Mouse (Mus musculus) neural tube, embryonic 14.5 days (tissue): ENCODE data around the gene Tlk1. TPM values are rescaled to one million over a fixed set of nuclear protein-coding genes. Genes with fewer than 3 reads are reported as not detected.

Experiments used
- ATAC-seq: fragments of 200-750 bp; cut with Nextera tagmentation; 2 replicates; pipeline ENCODE4 v1.8.0; 2017; ENCODE audit warnings: low read depth, mild to moderate bottlenecking, moderate TSS enrichment, moderate library complexity
- H3K27ac ChIP-seq: fragments of 300-500 bp; sonication (generic); 2 replicates; pipeline ENCODE4 v1.5.1; 2014; ENCODE audit warnings: low read depth, mild to moderate bottlenecking, control low read depth, low read length, moderate library complexity, mixed read lengths
- H3K27me3 ChIP-seq: fragments of 300-500 bp; sonication (generic); 2 replicates; pipeline ENCODE4 v1.6.1; 2014; ENCODE audit warnings: low read length; ENCODE audit not compliant: control insufficient read depth, insufficient read depth
- H3K36me3 ChIP-seq: fragments of 300-500 bp; sonication (generic); 2 replicates; pipeline ENCODE4 v1.6.1; 2014; ENCODE audit warnings: low read length, mixed read lengths; ENCODE audit not compliant: control insufficient read depth, insufficient read depth
- H3K4me1 ChIP-seq: fragments of 300-500 bp; sonication (generic); 2 replicates; pipeline ENCODE4 v1.6.1; 2014; ENCODE audit warnings: low read length; ENCODE audit not compliant: control insufficient read depth, insufficient read depth
- H3K4me2 ChIP-seq: fragments of 300-500 bp; sonication (generic); 2 replicates; pipeline ENCODE4 v1.6.1; 2014; ENCODE audit warnings: mild to moderate bottlenecking, low read depth, low read length, control low read depth
- H3K4me3 ChIP-seq: fragments of 300-500 bp; sonication (generic); 2 replicates; pipeline ENCODE4 v1.5.1; 2014; ENCODE audit warnings: low read depth, low read length, control low read depth, mixed read lengths
- H3K9ac ChIP-seq: fragments of 300-500 bp; sonication (generic); replicated peaks from 2 replicates; pipeline ENCODE4 v1.6.1; 2014; ENCODE audit warnings: low read depth, mild to moderate bottlenecking, control low read depth, low read length, mixed read lengths
- H3K9me3 ChIP-seq: fragments of 300-500 bp; sonication (generic); 2 replicates; pipeline ENCODE4 v1.6.1; 2016; ENCODE audit warnings: low read length; ENCODE audit not compliant: control insufficient read depth
- WGBS: fragments of 180-500 bp; shearing (Covaris S2); extraction: QIAGEN DNeasy Blood & Tissue Kit; methylation state at CpG from one replicate; pipeline ENCODE4 v1.1.7; 2014; 5-methylcytosine and 5-hydroxymethylcytosine counted together
- polyA plus RNA-seq: library from polyadenylated mRNA; unstranded; fragments of >200 nt; fragmentation: Nextera tagmentation; extraction: Ambion mirVana; gene quantifications from 2 replicates; pipeline ENCODE4 v1.2.1, GENCODE M21; 2014

Tlk1 gene
- polyA plus RNA-seq, 1 experiment from 2014 or later: 28.2 TPM

DNA sequence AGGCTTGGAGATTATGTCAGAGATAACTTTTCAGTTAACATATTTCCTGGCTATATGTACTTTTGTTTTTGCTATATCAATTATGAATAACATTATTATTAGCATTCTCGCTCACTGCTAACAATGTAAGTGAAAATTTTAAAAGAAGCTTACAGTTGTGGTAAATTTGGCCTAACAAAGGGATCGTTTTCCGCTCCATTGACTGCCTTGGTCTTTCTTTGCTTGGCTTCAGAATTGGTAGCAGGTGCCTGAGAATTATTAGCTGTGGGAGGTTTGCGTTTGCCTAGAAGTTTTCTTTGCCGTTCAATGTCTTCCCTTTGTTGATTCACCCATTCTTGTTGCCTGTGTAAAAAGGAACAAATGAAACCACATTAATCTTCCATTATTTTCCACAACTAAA lies 83.6 kb downstream of the Tlk1 start:
- peaks cover 16% of the 10 kb centered on the region; the same call in 1 of the 2 replicates for H3K36me3 ChIP-seq
- no peak overlapping the region for H3K9ac ChIP-seq
- no peaks in the 10 kb centered on the region for H3K9me3 ChIP-seq
- H3K4me3 ChIP-seq: no peak overlapping the region
- WGBS: 46% methylated on average over 5 of the region's 5 CpGs
- H3K27me3 ChIP-seq: no peaks in the 10 kb centered on the region
- H3K27ac ChIP-seq: no peak overlapping the region
- ATAC-seq: no peak
- no peak overlapping the region for H3K4me2 ChIP-seq
- no peaks in the 10 kb centered on the region for H3K4me1 ChIP-seq

DNA sequence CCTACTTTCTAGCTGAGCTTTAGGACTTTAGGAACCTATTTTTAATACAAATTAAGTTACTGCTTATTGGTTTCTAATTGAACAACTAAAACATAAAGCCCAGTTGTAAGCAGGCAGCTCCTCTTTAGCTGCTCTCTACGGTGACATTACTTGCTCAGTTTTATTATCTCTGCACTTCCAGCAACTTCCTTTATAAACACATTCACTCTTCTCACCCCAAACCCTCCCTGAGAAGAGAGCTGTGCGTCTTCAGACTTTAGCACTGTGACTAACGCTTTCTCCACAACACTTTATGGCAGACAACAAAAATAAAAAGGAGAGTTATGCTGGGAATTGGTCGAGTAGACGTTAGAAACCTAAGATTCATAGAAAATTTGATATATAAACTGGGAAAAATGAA lies 89.5 kb downstream of the Tlk1 start:
- Histone ChIP-seq H3K9ac (no peak overlapping the region), H3K27me3 (no peaks in the 10 kb centered on the region), H3K4me1 (no peaks in the 10 kb centered on the region), H3K9me3 (no peaks in the 10 kb centered on the region), H3K36me3 (peaks cover 5% of the 10 kb centered on the region), H3K4me2 (no peak overlapping the region), H3K4me3 (no peak overlapping the region), H3K27ac (no peak overlapping the region)
- ATAC-seq: no peak
- 59% methylated on average over 5 of the region's 5 CpGs for WGBS

DNA sequence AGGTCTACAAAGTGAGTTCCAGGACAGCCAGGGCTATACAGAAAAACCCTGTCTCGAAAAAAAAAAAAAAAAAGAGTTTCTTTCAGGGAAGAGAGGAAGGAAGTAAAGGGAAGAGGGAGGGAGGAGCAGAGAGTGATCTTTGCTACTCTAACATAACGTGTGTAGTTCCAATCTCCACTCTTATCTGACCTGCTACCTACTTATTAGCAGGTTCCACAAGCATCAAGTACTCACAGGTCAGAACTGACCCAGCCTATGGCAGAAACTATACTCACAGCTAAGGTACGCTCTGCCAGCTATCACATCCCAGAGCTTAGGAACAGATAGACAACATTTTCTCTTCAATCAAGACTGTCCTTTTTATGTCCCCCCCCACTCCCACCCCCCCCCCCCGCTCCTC lies 90.0 kb downstream of the Tlk1 start:
- WGBS: 88% methylated on average over 3 of the region's 4 CpGs
- 0 out of 2 replicates have a peak overlapping the region, but pooled peaks have one; percentile 34 for H3K27ac ChIP-seq
- no peak overlapping the region for H3K4me2 ChIP-seq
- no peak for ATAC-seq
- no peak overlapping the region for H3K9ac ChIP-seq
- H3K4me1 ChIP-seq: no peaks in the 10 kb centered on the region
- no peak overlapping the region for H3K4me3 ChIP-seq
- H3K36me3 ChIP-seq: peaks cover 2% of the 10 kb centered on the region; the same call in 1 of the 2 replicates
- no peaks in the 10 kb centered on the region for H3K27me3 ChIP-seq
- H3K9me3 ChIP-seq: no peaks in the 10 kb centered on the region

DNA sequence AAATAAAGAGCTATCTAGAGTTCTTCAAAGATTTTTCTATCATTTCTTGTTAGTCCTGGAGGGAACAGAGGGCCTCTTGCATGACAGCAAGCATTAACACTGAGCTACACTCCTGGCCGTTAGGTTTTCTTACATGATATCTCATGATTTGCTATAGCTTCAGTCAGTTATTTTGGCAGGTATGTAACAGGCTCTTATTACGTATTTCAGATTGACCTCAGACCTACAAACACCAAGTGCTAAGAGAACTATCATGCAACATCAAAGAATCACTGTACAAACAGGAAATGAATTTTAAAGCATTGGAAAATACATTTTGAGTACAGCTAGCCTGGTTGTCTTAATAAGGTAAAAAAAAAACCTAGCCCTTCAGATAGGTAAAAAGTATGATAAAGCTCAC lies 98.4 kb downstream of the Tlk1 start:
- peaks cover 2% of the 10 kb centered on the region for H3K36me3 ChIP-seq

DNA sequence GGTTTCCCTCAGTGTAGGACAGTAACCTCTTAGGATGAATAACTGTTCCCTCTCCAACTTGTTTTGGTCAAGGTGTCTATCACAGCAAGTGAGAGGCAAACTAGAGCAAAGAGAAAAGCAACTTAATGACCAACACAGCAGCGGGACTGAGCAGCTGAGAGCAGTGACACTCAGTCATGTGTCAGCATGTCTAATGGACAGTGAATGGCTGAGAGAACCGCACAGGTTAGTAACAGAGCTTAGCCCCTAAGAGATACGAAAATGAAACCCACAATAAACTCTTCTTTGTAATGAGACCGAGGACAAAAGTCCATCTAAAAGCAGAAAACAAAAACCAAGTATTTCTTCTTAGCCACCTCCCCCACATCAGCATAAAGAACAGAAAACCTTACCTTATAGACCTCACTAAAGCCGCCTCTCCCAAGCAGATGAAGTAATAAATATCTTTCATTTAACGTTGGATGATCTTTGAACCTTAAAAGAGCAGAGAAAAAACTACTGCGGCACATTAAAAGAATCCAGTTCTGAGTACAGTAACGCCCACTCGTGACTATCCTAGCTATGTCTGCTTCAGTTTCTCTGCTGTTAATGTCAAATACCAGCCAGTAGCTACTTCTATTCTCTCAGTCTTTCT lies 101.8 kb downstream of the Tlk1 start:
- Histone ChIP-seq H3K27me3 (no peaks in the 10 kb centered on the region), H3K4me3 (no peak overlapping the region), H3K4me2 (no peak overlapping the region), H3K9ac (no peak overlapping the region), H3K27ac (no peak overlapping the region), H3K36me3 (peaks cover 24% of the 10 kb centered on the region; the same call in 1 of the 2 replicates), H3K4me1 (no peaks in the 10 kb centered on the region), H3K9me3 (no peaks in the 10 kb centered on the region)
- WGBS: 86% methylated on average over 9 of the region's 9 CpGs
- ATAC-seq: no peak

More for the DNA sequence above, 98.4 kb downstream of the Tlk1 start:
- Histone ChIP-seq H3K9ac (no peak overlapping the region), H3K27ac (no peak overlapping the region), H3K27me3 (no peaks in the 10 kb centered on the region), H3K4me1 (no peaks in the 10 kb centered on the region), H3K9me3 (no peaks in the 10 kb centered on the region), H3K4me2 (no peak overlapping the region), H3K4me3 (no peak overlapping the region)
- 87% methylated on average over 2 of the region's 2 CpGs for WGBS
- ATAC-seq: no peak

DNA sequence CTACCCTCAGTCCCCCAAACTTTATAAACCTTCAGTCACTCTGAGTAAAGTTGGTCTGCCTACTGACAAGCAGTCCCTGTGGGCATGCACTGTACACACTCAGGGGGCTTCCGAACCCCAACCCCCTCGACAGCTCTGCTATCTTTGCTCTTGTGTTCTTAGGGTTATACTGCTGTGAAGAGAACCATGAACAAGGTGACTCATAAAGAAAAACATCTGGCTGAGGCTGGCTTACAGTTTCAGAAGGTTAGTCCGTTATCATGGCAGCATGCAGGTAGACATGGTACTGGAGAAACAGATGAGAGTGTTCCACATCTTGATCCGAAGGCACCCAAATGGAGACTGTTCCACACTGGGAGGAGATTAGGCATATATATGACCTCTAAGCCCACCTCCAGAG lies 114.7 kb downstream of the Tlk1 start:
- Histone ChIP-seq H3K4me2 (no peak overlapping the region), H3K27me3 (no peaks in the 10 kb centered on the region), H3K9ac (no peak overlapping the region), H3K27ac (no peak overlapping the region), H3K4me1 (no peaks in the 10 kb centered on the region), H3K9me3 (no peaks in the 10 kb centered on the region), H3K4me3 (no peak overlapping the region), H3K36me3 (peaks cover 21% of the 10 kb centered on the region)
- WGBS: 97% methylated on average over 4 of the region's 4 CpGs
- ATAC-seq: no peak

DNA sequence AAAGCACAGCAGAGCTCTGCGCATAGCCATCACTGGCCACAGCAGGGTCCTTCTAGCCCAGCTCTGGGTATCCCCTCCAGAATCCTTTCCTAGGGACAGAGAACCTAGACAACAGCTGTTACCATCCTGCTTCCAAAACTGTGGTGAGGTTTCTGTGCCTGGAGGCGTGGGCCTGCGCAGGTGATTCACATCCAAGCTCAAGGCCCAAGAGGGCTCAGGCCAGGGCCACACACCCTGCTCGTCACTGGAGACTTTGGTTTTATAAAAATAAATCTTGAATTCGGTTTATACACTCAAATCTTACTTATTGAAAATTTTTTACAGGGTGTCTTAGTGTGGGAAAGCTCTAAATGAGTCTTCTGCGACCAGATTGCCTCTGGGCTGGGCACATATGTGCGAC lies 115.3 kb downstream of the Tlk1 start:
- Histone ChIP-seq H3K4me2 (no peak overlapping the region), H3K9ac (no peak overlapping the region), H3K4me1 (no peaks in the 10 kb centered on the region), H3K4me3 (no peak overlapping the region), H3K27me3 (no peaks in the 10 kb centered on the region), H3K36me3 (peaks cover 15% of the 10 kb centered on the region), H3K9me3 (no peaks in the 10 kb centered on the region), H3K27ac (no peak overlapping the region)
- WGBS: 93% methylated on average over 7 of the region's 7 CpGs
- ATAC-seq: no peak

DNA sequence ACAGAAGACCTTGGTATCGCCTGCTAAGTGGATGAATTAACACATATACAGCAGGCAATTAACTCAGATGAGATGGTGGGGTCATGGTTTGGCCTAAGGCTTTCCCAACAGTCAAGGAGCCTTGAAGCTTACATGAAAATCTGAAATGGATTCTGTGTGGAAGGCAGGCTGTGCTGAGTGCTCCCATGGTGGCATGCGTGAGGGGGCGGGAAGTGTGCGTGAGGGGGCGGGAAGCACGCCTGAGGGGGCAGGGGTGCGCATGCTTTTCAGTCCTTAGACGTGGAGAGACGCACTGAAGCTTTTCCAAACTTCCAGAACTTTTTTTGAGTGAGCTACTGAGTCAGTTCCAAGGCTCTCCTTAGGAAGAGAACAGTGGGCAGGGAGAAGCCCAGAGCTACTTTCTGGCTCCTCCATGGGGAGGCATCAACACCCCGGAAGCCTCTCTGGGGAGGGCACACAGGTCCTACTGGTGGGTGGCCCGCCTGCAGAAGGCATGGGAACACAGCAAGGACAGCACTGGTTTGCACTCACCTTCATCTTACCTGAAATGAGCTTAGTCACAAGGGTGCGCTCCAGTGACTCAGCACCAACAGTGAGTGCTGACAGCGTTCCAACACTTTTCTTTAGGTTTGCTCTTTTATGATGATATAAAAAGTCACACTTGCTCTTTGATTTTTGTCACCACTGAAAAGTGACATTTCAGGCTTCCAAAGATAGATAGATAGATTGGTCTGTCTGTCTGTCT lies 116.4 kb downstream of the Tlk1 start:
- no peak overlapping the region for H3K27ac ChIP-seq
- no peak overlapping the region for H3K4me3 ChIP-seq
- H3K9ac ChIP-seq: no peak overlapping the region
- H3K4me2 ChIP-seq: no peak overlapping the region
- no peaks in the 10 kb centered on the region for H3K27me3 ChIP-seq
- WGBS: 71% methylated on average over 13 of the region's 13 CpGs
- no peaks in the 10 kb centered on the region for H3K4me1 ChIP-seq
- peaks cover 11% of the 10 kb centered on the region for H3K36me3 ChIP-seq
- ATAC-seq: no peak
- H3K9me3 ChIP-seq: no peaks in the 10 kb centered on the region

DNA sequence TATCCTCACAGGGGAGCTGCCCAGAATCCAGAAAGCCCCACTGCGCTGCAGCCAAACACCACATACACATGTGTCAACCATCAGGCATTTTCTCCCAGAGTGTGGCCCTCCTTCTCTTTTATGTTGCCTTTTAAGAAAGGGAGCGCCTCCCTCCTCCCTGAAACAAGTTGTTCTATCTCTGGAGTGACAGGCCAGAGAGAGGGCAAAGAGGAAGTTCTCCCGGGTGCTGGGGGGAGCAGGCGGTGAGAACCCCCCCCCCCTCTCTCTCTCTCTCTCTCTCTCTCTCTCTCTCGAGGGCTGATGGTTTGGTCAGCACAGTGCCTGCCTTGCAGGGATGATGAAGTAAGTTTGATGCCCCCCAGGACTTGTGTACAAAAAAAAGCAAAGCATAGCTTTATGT lies 123.1 kb downstream of the Tlk1 start:
- 53% methylated on average over 5 of the region's 5 CpGs for WGBS

More for the DNA sequence above, 123.1 kb downstream of the Tlk1 start:
- Histone ChIP-seq H3K27me3 (no peaks in the 10 kb centered on the region), H3K4me3 (no peak overlapping the region), H3K27ac (no peak overlapping the region), H3K9me3 (no peaks in the 10 kb centered on the region), H3K36me3 (no peaks in the 10 kb centered on the region), H3K4me1 (no peaks in the 10 kb centered on the region), H3K9ac (no peak overlapping the region), H3K4me2 (no peak overlapping the region)
- no peak for ATAC-seq
